Mouse (Mus musculus) testis, adult 2 months (tissue): ENCODE data around the gene Map1lc3a.
A peak's percentile ranks its signal among the peaks of the same experiment; 100 is the strongest.

Source experiments
- CTCF ChIP-seq: fragments of 200-500 bp; IDR thresholded peaks from 2 replicates; pipeline ENCODE4 v1.5.1; 2012; ENCODE audit warnings: low read depth, mild to moderate bottlenecking, inconsistent platforms, low read length, moderate library complexity; ENCODE audit not compliant: control insufficient read depth, insufficient read depth, insufficient replicate concordance
- POLR2A ChIP-seq: fragments of 200-500 bp; IDR thresholded peaks from 2 replicates; pipeline ENCODE4 v1.6.1; 2012; ENCODE audit warnings: low read depth, mild to moderate bottlenecking, inconsistent platforms, low read length, moderate library complexity; ENCODE audit not compliant: control insufficient read depth

DNA sequence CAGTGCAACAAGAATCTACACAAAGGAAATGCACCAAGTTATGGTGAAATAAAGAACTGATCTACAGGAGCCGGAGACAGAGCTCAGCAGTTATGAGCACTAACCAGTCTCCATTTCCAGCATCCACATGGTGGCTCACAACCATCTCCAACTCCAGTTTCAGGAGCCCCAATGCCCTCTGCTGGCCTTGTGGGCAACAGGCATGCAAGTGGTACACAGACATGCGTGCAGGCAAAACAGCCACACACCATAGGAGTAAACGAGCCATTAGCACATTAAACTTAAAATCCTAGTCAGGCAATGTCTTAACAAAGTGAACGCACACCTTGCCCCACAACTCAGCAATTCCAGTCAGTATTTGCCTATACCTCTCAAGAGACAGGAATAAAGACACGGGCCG is 4.1 kb upstream of the Map1lc3a start:
- TF ChIP-seq CTCF, result peak; percentile 32; the same call in 1 of the 2 replicates
- no peak for TF ChIP-seq POLR2A
